Mouse (Mus musculus) lung, adult 18-20 months (tissue): ENCODE data around the gene Cnot3.
A peak's percentile ranks its signal among the peaks of the same experiment; 100 is the strongest.
"Not testable (repeated sequence)": the region's sequence is repeated elsewhere in the genome, so short reads cannot be mapped to it uniquely, and the experiment has no call there.

Source experiments
- DNase-seq, 2 experiments: peaks; one replicate each; pipeline ENCODE4 v3.0.0; 2022; ENCODE audit warnings: mixed read lengths in 2 of 2

Cnot3 gene

DNA sequence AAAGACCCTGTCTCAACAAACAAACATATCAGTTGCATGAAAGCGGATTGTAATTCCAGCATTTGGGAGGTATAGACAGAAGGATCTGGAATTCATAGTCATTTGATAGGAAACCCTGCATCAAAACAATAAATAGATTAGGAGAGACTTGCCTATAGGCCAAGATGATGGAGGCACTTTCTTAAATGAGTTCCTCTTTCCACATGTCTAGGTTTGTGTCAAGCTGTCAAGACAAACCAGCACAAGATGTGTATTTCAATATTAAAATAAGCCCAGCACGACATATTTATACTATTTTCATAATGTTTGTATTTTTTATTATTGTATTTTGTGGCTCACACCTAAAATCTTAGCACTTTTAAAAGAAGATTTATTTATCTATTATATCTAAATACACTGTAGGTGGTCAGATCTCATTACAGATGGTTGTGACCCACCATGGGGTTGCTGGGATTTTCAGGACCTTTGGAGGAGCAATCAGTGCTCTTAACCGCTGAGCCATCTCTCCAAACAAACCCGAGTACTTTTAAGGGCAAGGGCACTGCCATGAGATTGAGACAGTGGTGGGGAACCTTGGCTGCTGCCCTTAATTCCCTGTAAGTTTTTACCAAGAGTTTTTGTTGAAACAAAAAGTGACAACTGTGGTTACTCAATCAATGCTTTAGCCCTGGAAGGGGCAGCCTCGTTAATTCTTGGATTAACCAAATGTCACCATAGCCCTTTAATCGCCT lies 58.2 kb downstream of the Cnot3 start:
- DNase-seq: no peak

DNA sequence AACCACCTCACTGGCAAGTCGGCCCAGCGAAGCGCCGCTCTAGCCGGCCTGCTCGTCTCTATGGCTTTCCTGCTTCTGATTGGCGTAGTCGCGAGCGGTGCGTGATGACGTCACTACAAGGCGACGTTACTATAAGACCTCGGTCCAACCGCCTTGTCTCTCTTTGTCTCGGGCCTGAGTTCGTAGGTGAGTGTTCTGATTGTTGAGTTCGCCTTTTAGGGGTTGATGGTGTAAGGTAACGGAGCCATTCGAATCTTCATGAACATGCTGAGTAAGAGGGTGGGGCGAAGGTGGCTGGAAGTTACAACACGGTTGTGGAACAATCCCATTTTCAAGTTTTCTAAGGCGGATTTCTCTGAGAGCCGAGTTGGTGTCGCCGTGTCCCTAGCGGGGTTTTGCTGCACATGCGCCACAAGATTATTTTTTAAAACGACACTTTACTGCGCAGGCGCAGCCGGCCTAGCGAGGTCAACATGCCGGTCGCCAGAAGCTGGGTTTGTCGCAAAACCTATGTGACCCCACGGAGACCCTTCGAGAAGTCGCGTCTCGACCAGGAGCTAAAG lies 58.9 kb downstream of the Cnot3 start, which contains the start of gene Rps9:
Gene Rps9 (plus strand): TSS at position 115 of the 563 bp plus-strand sequence.
- peak; percentile 96 to 97 for DNase-seq

DNA sequence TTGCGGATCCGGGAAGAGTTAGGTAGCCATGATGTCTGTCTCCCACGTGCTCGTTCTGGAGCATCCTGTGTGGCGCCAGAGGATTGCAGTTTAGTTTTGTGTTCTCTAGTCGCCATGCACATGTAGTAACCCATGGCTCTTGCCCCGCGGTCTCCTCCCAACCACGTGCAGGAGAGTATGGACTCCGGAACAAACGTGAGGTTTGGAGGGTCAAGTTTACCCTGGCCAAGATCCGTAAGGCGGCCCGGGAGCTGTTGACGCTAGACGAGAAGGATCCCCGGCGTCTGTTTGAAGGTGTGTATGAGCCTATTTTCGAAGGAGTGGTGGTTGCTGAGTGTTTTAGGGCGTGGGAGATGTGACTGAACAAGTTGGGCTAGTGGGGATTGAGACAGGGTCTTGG lies 59.4 kb downstream of the Cnot3 start:
- no peak for DNase-seq

- DNase-seq: not testable (repeated sequence)
Observed at GRCm38 (mm10) chr7:3705461-3705860, 60.4 kb downstream of the Cnot3 start.

DNA sequence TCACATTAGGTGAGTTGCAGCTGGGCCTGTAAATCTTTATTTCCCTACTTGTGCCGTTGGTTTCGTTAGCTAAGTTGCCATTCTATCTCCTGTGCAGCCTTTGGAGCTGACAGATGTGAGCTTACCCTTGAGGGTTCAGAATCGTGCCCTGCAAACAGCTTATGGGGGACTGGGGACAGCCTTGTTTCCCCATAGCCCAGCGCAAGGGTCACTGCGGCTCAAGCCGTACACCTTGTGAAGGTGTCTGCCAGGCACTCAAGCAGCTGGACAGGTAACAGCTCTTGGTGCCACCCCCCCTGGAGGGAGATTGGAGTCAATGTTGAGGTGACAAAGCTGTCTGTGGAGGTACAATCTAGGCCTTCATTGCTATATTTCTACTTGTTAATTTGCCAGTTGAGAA lies 60.8 kb downstream of the Cnot3 start:
- DNase-seq: no peak

GRCm38 (mm10) chr7:3706343-3706934 lies 61.4 kb downstream of the Cnot3 start:
- no peak for DNase-seq

- DNase-seq: peak; percentile 33 to 40
Observed at GRCm38 (mm10) chr7:3707027-3707426, 62.0 kb downstream of the Cnot3 start.

GRCm38 (mm10) chr7:3707568-3708413 lies 62.7 kb downstream of the Cnot3 start:
- no peak for DNase-seq

GRCm38 (mm10) chr7:3708447-3708980 lies 63.4 kb downstream of the Cnot3 start:
- DNase-seq: not testable (repeated sequence)

GRCm38 (mm10) chr7:3709000-3709399 lies 63.9 kb downstream of the Cnot3 start:
- DNase-seq: no peak
